Mouse (Mus musculus): ENCODE measurements around the gene Cdc14b. TPM values are rescaled to one million over a fixed set of nuclear protein-coding genes. Genes with fewer than 3 reads are reported as not detected.

Gene Cdc14b
- polyA plus RNA-seq, 1 experiment from 2014 or later, result 15.2 TPM

DNA sequence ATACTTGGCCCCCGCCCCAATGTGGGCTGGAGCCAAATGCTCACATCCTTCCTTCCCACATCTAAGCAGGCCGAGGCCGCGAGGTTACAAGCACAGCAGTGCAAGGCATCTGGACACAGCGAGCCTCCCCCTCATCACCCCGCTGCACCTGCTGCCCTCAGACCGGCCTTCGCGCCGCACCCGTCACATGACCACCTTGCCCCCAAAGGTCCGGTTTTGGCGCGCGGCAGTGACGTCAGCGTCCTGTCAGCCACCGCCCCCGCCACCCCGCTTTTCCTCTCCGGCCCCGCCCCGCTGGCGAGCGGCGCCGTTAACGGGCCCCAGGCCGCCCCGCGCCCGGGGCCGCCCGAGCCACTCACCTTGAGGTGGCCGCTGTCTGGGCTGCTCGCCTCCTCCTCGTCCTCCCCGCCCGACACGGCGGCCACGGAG lies 122.8 kb downstream of the Cdc14b start:
- Histone ChIP-seq H3K27ac (replicated peaks) (peak overlapping the region; percentile 91), H3K4me1 (peaks cover 27% of the 10 kb centered on the region), H3K27me3 (no peaks in the 10 kb centered on the region), H3K36me3 (no peaks in the 10 kb centered on the region), H3K4me3 (replicated peaks) (peak overlapping the region; percentile 93), H3K4me2 (replicated peaks) (peak overlapping the region; percentile 97), H3K9me3 (replicated peaks) (no peaks in the 10 kb centered on the region), H3K9ac (peak overlapping the region; percentile 60)
- WGBS, result 2% methylated on average over 37 of the region's 42 CpGs
- no peak for ATAC-seq (ENCODE audit: insufficient number of reproducible peaks, low FRiP score, low TSS enrichment, low read depth)

DNA sequence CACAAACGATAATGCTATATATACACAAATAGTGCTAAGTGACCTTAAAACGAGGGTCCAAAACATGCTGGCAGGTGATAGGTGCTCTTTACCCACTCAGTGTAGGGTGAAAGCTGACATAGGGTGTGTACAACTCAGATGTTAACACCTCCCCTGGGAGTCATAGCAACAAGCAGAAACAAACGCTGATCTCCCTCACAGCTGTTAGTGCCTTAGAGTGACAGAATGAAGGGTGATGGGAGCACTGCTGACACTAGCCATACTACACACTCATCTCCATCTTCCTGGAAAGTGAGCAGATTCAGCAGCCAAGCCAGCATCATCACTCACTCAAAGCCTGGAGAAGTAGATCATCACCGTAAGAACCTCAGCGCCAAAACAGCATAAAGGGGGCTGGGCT lies 125.0 kb downstream of the Cdc14b start:
- no peak overlapping the region for H3K4me2 ChIP-seq (replicated peaks)

More for the DNA sequence above, 125.0 kb downstream of the Cdc14b start:
- no peak for ATAC-seq (ENCODE audit: insufficient number of reproducible peaks, low FRiP score, low TSS enrichment, low read depth)
- Histone ChIP-seq H3K9me3 (replicated peaks) (no peaks in the 10 kb centered on the region), H3K4me3 (replicated peaks) (no peak overlapping the region), H3K27me3 (no peaks in the 10 kb centered on the region), H3K9ac (no peak overlapping the region), H3K4me1 (peaks cover 23% of the 10 kb centered on the region), H3K36me3 (no peaks in the 10 kb centered on the region), H3K27ac (replicated peaks) (no peak overlapping the region)
- WGBS, result 70% methylated on average over 5 of the region's 5 CpGs

Other genes with a start within 250 kb of the Cdc14b start
- not detected in 2 replicates for gene Hsd17b3, start 186.1 kb downstream of the Cdc14b start, polyA plus RNA-seq (2015; fragmentation: Nextera tagmentation; extraction: Ambion mirVana)
- gene Slc35d2, start 145.9 kb downstream of the Cdc14b start, polyA plus RNA-seq (2015; fragmentation: Nextera tagmentation; extraction: Ambion mirVana), result 4.3 and 6.4 TPM in 2 replicates
- gene Zfp367, start 122.1 kb downstream of the Cdc14b start, polyA plus RNA-seq (2015; fragmentation: Nextera tagmentation; extraction: Ambion mirVana), result 18.0 and 18.8 TPM in 2 replicates
- gene Habp4, start 113.5 kb downstream of the Cdc14b start, polyA plus RNA-seq (2015; fragmentation: Nextera tagmentation; extraction: Ambion mirVana), result 24.8 and 26.4 TPM in 2 replicates
- 41.0 and 45.8 TPM in 2 replicates for gene Aaed1, start 37.4 kb upstream of the Cdc14b start, polyA plus RNA-seq (2015; fragmentation: Nextera tagmentation; extraction: Ambion mirVana)
- gene Ctsl, start 95.6 kb upstream of the Cdc14b start, polyA plus RNA-seq (2015; fragmentation: Nextera tagmentation; extraction: Ambion mirVana), result 193 and 195 TPM in 2 replicates
- 14.9 and 16.8 TPM in 2 replicates for gene Cdk20, start 157.0 kb upstream of the Cdc14b start, polyA plus RNA-seq (2015; fragmentation: Nextera tagmentation; extraction: Ambion mirVana)
- gene Fam240b, start 222.5 kb upstream of the Cdc14b start, polyA plus RNA-seq (2015; fragmentation: Nextera tagmentation; extraction: Ambion mirVana), result not detected in 2 replicates